Mouse (Mus musculus): Measurements from ENCODE around the gene Sesn2.
A peak's percentile ranks its signal among the peaks of the same experiment; 100 is the strongest.
"Not testable (repeated sequence)": the region's sequence is repeated elsewhere in the genome, so short reads cannot be mapped to it uniquely, and the experiment has no call there.

Gene Sesn2

GRCm38 (mm10) chr4:132510352-132510798 lies at the start of gene Sesn2:
Gene Sesn2 (minus strand): TSS chr4:132510501.
- DNase-seq (ENCODE audit: low spot score) = peak; percentile 98

GRCm38 (mm10) chr4:132555550-132555949 lies 45.2 kb upstream of the Sesn2 start:
- not testable (repeated sequence) for DNase-seq (ENCODE audit: low spot score)

- peak; percentile 24 for DNase-seq (ENCODE audit: low spot score)
Observed at GRCm38 (mm10) chr4:132554653-132555052, 44.4 kb upstream of the Sesn2 start.

DNA sequence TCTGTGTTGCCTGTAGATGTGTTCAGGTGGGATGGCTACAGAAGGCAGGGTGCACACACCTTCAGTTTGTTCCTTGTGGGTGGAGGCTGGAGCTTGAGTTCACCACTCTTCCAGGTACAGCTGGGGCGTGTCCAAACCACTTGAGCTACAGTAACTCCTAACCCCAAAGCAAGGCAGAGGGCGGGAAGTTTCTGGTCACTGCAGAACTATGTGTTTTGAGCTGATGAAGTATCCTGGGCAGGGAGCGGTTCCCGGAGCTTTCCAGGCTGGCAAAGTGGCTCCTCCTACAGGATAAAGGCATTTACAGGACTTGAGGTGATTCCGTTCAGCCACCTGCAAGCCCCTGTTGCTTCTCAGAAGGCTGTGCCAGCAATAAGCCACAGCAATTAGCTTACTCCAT lies 43.9 kb upstream of the Sesn2 start:
- peak; percentile 55 for DNase-seq (ENCODE audit: low spot score)

- peak; percentile 78 for DNase-seq (ENCODE audit: low spot score)
Observed at GRCm38 (mm10) chr4:132545851-132546250, 35.5 kb upstream of the Sesn2 start.

DNA sequence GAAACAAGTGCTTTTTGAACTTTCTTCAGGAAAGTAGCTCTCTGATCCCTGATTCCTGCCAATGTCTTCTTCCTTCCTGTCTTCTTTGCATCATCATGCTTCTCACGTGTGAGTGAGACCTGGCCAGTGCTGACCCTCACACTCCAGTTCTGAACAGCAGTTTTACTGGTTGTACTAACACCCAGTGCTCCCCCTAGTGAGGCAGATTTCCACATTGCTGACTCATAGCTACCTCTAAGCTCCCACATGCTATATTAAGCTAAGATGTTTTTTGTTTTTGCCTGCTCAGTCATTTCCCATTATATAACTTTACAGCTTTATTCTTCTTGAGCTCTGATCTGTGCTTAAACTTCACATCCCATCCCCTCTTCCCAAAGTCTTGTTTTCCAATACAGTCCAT lies 32.4 kb upstream of the Sesn2 start:
- no peak for DNase-seq (ENCODE audit: low spot score)

- DNase-seq (ENCODE audit: low spot score) = no peak
Observed at GRCm38 (mm10) chr4:132541413-132541812, 31.1 kb upstream of the Sesn2 start.

GRCm38 (mm10) chr4:132539481-132539880 lies 29.2 kb upstream of the Sesn2 start:
- DNase-seq (ENCODE audit: low spot score) = no peak

- peak; percentile 96 for DNase-seq (ENCODE audit: low spot score)
Observed at GRCm38 (mm10) chr4:132535406-132536121, 25.3 kb upstream of the Sesn2 start, which contains the start of gene Dnajc8. Gene Dnajc8 (plus strand): TSS chr4:132535550.

- peak; percentile 93 for DNase-seq (ENCODE audit: low spot score)
Observed at GRCm38 (mm10) chr4:132532981-132533916, 22.9 kb upstream of the Sesn2 start, which contains the start of gene Atpif1. Gene Atpif1 (minus strand): TSS chr4:132533659.

DNA sequence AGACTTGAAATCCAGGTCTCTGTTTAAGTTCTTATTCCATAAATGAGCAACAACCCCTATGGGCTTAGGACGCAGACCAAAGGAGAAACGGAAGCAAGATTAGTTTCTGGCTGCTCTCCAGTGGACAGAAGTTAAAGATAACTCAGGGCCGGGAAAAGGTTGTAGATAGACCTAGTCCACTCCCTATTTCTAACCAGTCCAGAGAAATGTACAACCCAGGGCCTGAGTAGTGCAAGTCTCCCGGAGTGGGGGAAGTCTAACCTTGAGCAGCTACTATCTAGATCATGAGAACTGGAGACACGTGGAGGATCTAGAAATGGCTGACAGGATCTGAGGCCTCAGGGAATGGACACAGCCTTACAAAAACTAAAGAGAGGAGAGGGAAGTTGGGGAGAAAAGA lies 22.2 kb upstream of the Sesn2 start:
- DNase-seq (ENCODE audit: low spot score) = no peak

DNA sequence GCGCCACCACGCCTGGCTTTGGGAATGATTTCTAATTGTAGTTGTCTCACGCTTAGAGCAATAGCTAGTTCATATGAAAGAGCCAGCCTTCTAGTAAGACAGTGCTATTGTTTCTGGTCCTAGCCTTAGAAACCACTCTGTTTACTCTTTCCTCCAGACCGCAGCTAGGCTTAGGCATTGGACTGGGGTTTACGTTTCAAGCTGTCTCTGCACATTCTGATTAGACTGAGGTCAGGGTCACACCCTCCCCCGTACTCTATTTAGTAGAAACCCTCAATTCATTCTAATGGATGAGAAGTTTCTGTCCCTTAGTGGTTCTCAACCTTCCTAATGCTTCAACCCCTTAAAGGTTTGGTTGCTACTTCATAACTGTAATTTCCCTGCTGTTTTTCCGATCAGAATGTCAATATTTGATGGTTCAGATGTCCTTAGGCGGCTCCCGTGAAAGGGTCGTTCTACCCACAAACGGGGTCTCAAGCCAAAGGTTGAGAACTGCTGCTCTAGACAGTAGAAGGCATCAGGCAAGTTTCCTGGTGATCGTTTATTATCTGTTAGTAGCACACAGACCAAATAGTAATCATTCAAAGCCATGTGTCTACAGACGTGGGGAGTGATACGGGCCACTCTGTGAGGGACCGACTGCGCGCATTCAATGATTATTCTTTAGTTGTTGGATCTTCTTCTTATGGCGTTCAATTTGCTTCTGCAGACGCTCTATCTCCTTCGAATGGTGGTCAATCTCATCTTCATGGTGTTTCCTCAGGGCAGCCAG lies 19.9 kb upstream of the Sesn2 start:
- no peak for DNase-seq (ENCODE audit: low spot score)

- DNase-seq (ENCODE audit: low spot score) = no peak
Observed at GRCm38 (mm10) chr4:132529344-132529743, 19.0 kb upstream of the Sesn2 start.

- DNase-seq (ENCODE audit: low spot score) = no peak
Observed at GRCm38 (mm10) chr4:132527917-132528522, 17.7 kb upstream of the Sesn2 start.

- no peak for DNase-seq (ENCODE audit: low spot score)
Observed at GRCm38 (mm10) chr4:132526678-132527077, 16.4 kb upstream of the Sesn2 start.

GRCm38 (mm10) chr4:132524808-132525207 lies 14.5 kb upstream of the Sesn2 start:
- DNase-seq (ENCODE audit: low spot score) = peak; percentile 29

- no peak for DNase-seq (ENCODE audit: low spot score)
Observed at GRCm38 (mm10) chr4:132524321-132524741, 14.0 kb upstream of the Sesn2 start.

GRCm38 (mm10) chr4:132519188-132519587 lies 8.9 kb upstream of the Sesn2 start:
- DNase-seq (ENCODE audit: low spot score) = no peak

DNA sequence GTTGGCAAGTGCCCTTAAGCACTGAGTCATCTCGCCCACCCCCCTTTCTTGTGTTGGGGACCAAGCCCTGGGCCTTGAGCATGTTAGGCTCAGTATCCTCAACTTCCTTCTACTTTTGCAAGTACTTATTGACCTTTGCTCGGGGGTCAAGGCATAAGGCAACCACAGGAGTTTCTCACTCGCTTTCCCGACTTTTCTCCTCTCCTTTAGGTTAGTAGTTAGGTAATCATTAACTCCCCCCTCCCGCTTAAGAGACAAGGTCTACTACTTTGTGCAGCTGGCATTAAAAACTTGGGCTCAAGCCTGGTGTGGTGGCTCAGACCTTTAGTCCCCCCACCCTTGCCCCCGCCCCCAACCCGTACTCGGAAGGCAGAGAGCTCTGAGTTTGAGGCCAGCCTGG lies 7.8 kb upstream of the Sesn2 start:
- peak; percentile 42 for DNase-seq (ENCODE audit: low spot score)

DNA sequence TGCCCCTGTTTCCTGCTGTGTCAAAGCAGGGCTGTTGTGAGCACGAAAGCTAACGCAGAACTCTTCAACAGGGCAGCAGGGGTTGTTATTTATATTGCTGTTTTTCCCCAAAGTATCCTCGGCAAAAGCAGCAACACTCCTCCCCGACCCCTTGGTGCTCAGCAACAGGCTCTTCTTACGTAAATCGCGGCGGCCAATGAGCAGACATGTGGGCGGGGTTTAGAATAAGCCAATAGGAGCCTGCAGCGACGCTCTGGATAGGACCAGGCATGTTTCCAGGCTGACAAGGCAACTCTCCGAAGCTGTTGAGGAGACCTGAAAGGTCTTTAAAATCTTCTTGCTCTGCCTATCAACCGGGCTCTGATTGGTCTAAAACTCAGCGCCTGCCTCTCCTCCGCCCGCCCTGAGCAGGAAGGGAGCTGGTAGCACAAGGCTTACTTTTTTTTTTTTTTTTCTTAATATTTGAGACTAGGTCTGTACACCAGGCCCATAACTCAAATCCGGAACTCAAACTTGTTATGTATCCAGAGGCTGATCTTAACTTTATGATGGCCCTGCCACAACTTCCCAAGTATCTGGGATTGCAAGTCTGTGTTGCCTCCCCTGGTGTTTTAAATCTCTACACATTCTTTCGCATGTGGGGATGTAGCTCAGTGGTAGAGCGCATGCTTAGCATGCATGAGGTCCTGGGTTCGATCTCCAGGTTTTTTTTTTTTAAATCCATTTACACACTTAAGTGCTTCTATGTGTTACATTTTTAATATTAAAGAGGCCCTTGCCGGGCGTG lies 5.3 kb upstream of the Sesn2 start:
- peak; percentile 98 for DNase-seq (ENCODE audit: low spot score)
